Mouse (Mus musculus) MEL (cell line): ENCODE results near the gene Arrb2. TPM values are rescaled to one million over a fixed set of nuclear protein-coding genes. Genes with fewer than 3 reads are reported as not detected.
"Not testable (repeated sequence)": the region's sequence is repeated elsewhere in the genome, so short reads cannot be mapped to it uniquely, and the experiment has no call there.

Experiments used
- DNase-seq: peaks from one replicate; pipeline ENCODE4 v3.0.0; 2011; ENCODE audit warnings: low read depth, low spot score
- H3K27ac ChIP-seq: 2 replicates; pipeline ENCODE4 v1.5.1; 2012; ENCODE audit warnings: low read depth, mild to moderate bottlenecking, control low read depth, low read length, moderate library complexity; ENCODE audit not compliant: control insufficient read depth
- H3K27me3 ChIP-seq, 2 experiments: fragments of 150-350 bp in 1 of 2; sonication (generic) in 1 of 2; 2 replicates each; pipeline ENCODE4 v1.6.1; 2012; ENCODE audit warnings: low read length in 2 of 2, mild to moderate bottlenecking in 2 of 2, improper control_type of control experiment in 1 of 2, moderate library complexity in 1 of 2; ENCODE audit not compliant: insufficient read depth in 2 of 2, control insufficient read depth in 1 of 2
- H3K36me3 ChIP-seq, 2 experiments: 2 replicates each; pipeline ENCODE4 v1.6.1; 2012 to 2014; ENCODE audit warnings: low read length in 2 of 2, improper control_type of control experiment in 1 of 2, inconsistent platforms in 1 of 2, mild to moderate bottlenecking in 1 of 2; ENCODE audit not compliant: insufficient read depth in 2 of 2, control insufficient read depth in 1 of 2
- H3K4me1 ChIP-seq, 2 experiments: fragments of 150-350 bp in 1 of 2; sonication (generic) in 1 of 2; 2 replicates each; pipeline ENCODE4 v1.6.1; 2012; ENCODE audit warnings: low read length in 2 of 2, improper control_type of control experiment in 1 of 2, mild to moderate bottlenecking in 1 of 2; ENCODE audit not compliant: insufficient read depth in 2 of 2, control insufficient read depth in 1 of 2
- H3K4me3 ChIP-seq, 2 experiments: fragments of 150-350 bp in 1 of 2; sonication (generic) in 1 of 2; 2 replicates each; pipeline ENCODE4 v1.5.1; 2012; ENCODE audit warnings: low read depth in 2 of 2, low read length in 2 of 2, mild to moderate bottlenecking in 2 of 2, moderate library complexity in 2 of 2, control low read depth in 1 of 2, improper control_type of control experiment in 1 of 2; ENCODE audit not compliant: control insufficient read depth in 1 of 2, insufficient read depth in 1 of 2
- H3K79me2 ChIP-seq: 2 replicates; pipeline ENCODE4 v1.6.1; 2012; ENCODE audit warnings: mild to moderate bottlenecking, low read length, moderate library complexity; ENCODE audit not compliant: control insufficient read depth, poor library complexity, insufficient read depth
- H3K9ac ChIP-seq: 2 replicates; pipeline ENCODE4 v1.6.1; 2012; ENCODE audit warnings: low read depth, mild to moderate bottlenecking, control low read depth, low read length, moderate library complexity; ENCODE audit not compliant: control insufficient read depth, poor library complexity, severe bottlenecking
- H3K9me3 ChIP-seq: fragments of 150-350 bp; sonication (generic); replicated peaks from 2 replicates; pipeline ENCODE4 v1.6.1; 2012; ENCODE audit warnings: mild to moderate bottlenecking, low read length, improper control_type of control experiment, moderate library complexity; ENCODE audit not compliant: insufficient read depth
- CTCF ChIP-seq, 3 experiments: IDR thresholded peaks in 2 of 3; conservative IDR thresholded peaks in 1 of 3; 2 replicates each; pipeline ENCODE4 v1.5.1; 2011 to 2012; ENCODE audit warnings: low read length in 3 of 3, low read depth in 2 of 3, mild to moderate bottlenecking in 2 of 3, improper control_type of control experiment in 1 of 3, inconsistent platforms in 1 of 3, mixed read lengths in 1 of 3, moderate library complexity in 1 of 3; ENCODE audit not compliant: control insufficient read depth in 1 of 3, insufficient read depth in 1 of 3, poor library complexity in 1 of 3, severe bottlenecking in 1 of 3
- E2F4 ChIP-seq: IDR thresholded peaks from 2 replicates; pipeline ENCODE4 v1.6.1; 2011; ENCODE audit warnings: low read depth, low read length, improper control_type of control experiment, borderline replicate concordance
- EP300 ChIP-seq, 2 experiments: IDR thresholded peaks; 2 replicates each; pipeline ENCODE4 v1.6.1; 2011; ENCODE audit warnings: improper control_type of control experiment in 2 of 2, low read length in 2 of 2, low read depth in 1 of 2, mild to moderate bottlenecking in 1 of 2
- GABPA ChIP-seq: IDR thresholded peaks from 2 replicates; pipeline ENCODE4 v1.6.1; 2012; ENCODE audit warnings: low read depth, mild to moderate bottlenecking, inconsistent platforms, low read length, improper control_type of control experiment, moderate library complexity
- GATA1 ChIP-seq: IDR thresholded peaks from 2 replicates; pipeline ENCODE4 v1.6.1; 2011; ENCODE audit warnings: low read depth, low read length, improper control_type of control experiment
- HCFC1 ChIP-seq: IDR thresholded peaks from 2 replicates; pipeline ENCODE4 v1.6.1; 2012; ENCODE audit warnings: low read depth, mild to moderate bottlenecking, inconsistent platforms, low read length, improper control_type of control experiment, moderate library complexity
- KAT2A ChIP-seq: conservative IDR thresholded peaks from 2 replicates; pipeline ENCODE4 v1.6.1; 2012; ENCODE audit warnings: low read depth, low read length, improper control_type of control experiment, inconsistent platforms
- MAX ChIP-seq: IDR thresholded peaks from 2 replicates; pipeline ENCODE4 v1.6.1; 2011; ENCODE audit warnings: low read length, improper control_type of control experiment
- MXI1 ChIP-seq: IDR thresholded peaks from 2 replicates; pipeline ENCODE4 v1.6.1; 2011; ENCODE audit warnings: mild to moderate bottlenecking, low read depth, low read length, improper control_type of control experiment
- MYC ChIP-seq: IDR thresholded peaks from 2 replicates; pipeline ENCODE4 v1.6.1; 2011; ENCODE audit warnings: low read depth, mild to moderate bottlenecking, low read length, improper control_type of control experiment, moderate library complexity
- POLR2AphosphoS5 ChIP-seq: IDR thresholded peaks from 2 replicates; pipeline ENCODE4 v1.6.1; 2012; ENCODE audit warnings: low read depth, borderline replicate concordance, mild to moderate bottlenecking, inconsistent platforms, low read length, moderate library complexity, mixed read lengths
- RAD21 ChIP-seq: IDR thresholded peaks from 2 replicates; pipeline ENCODE4 v1.6.1; 2011; ENCODE audit warnings: mild to moderate bottlenecking, low read depth, low read length, improper control_type of control experiment
- RCOR1 ChIP-seq: IDR thresholded peaks from 2 replicates; pipeline ENCODE4 v1.6.1; 2012; ENCODE audit warnings: low read depth, mild to moderate bottlenecking, inconsistent platforms, low read length, improper control_type of control experiment
- SIN3A ChIP-seq: IDR thresholded peaks from 2 replicates; pipeline ENCODE4 v1.6.1; 2012; ENCODE audit warnings: low read length, improper control_type of control experiment, inconsistent platforms
- SMC3 ChIP-seq: IDR thresholded peaks from 2 replicates; pipeline ENCODE4 v1.6.1; 2011; ENCODE audit warnings: low read depth, low read length, improper control_type of control experiment
- ZC3H11A ChIP-seq: IDR thresholded peaks from 2 replicates; pipeline ENCODE4 v1.6.1; 2012; ENCODE audit warnings: low read depth, mild to moderate bottlenecking, inconsistent platforms, low read length, improper control_type of control experiment
- ZKSCAN1 ChIP-seq: IDR thresholded peaks from 2 replicates; pipeline ENCODE4 v1.6.1; 2012; ENCODE audit warnings: low read depth, mild to moderate bottlenecking, inconsistent platforms, low read length, improper control_type of control experiment, moderate library complexity
- ZMIZ1 ChIP-seq: IDR thresholded peaks from 2 replicates; pipeline ENCODE4 v1.6.1; 2012; ENCODE audit warnings: low read depth, mild to moderate bottlenecking, inconsistent platforms, low read length, improper control_type of control experiment, moderate library complexity
- polyA plus RNA-seq, 2 experiments: library from polyadenylated mRNA; stranded (reverse) in 1 of 2; unstranded in 1 of 2; fragments of >175 nt in 1 of 2; fragments of >200 nt in 1 of 2; gene quantifications; 2 replicates each; pipeline versions ENCODE4 v1.2.1 to v1.2.4; 2012; ENCODE audit warnings: low replicate concordance in 2 of 2, low read depth in 1 of 2; ENCODE audit not compliant: insufficient read length in 2 of 2, insufficient read depth in 1 of 2, missing spikeins in 1 of 2
- total RNA-seq: library from RNA; depleted of rRNA; stranded (reverse); fragments of 300-350 nt; gene quantifications from 2 replicates; pipeline ENCODE4 v1.2.3, GENCODE M21; 2012

The Arrb2 gene
- total and polyA plus RNA-seq, 3 experiments, result 241 to 272 TPM; not detected in 1

DNA sequence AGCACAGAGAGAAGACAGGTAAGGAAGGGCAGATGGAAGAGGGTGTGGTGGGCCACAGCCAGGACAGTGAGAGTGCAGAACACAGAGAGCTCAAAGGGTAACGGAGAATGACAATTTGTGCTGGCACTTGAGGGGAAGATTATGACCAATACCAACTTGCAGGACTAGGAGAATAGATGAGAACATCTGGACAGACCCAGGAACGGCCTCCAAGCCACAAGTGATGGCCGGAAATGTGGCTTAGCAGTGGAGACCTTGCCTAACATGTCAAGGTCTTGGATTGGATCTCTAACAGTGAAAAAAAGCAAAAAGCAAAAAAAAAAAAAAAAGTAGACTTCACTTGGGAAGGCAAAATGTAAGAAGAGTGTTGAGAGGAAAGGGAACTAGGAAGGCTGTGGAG is 37.3 kb downstream of the Arrb2 start:
- Histone ChIP-seq H3K4me3 (no peak overlapping the region), H3K27me3 (peaks cover 0 to 3% of the 10 kb centered on the region in 2 experiments; a peak in 2 of 4 replicates), H3K79me2 (no peaks in the 10 kb centered on the region), H3K27ac (no peak overlapping the region), H3K9me3 (no peaks in the 10 kb centered on the region), H3K4me1 (peaks cover 0 to 11% of the 10 kb centered on the region in 2 experiments; a peak in 3 of 4 replicates), H3K9ac (no peak overlapping the region), H3K36me3 (peaks cover 0 to 9% of the 10 kb centered on the region in 2 experiments; a peak in 2 of 4 replicates)
- no peak for DNase-seq
- TF ChIP-seq GABPA (no peak), MAX (no peak), KAT2A (no peak), CTCF (IDR thresholded peaks at IDR 0.05 in 2 of 3, conservative IDR thresholded peaks at IDR 0.05 in 1 of 3; ENCODE audit: control insufficient read depth in 1 of 3, insufficient read depth in 1 of 3, low read depth in 2 of 3, low read length in 3 of 3, poor library complexity in 1 of 3, severe bottlenecking in 1 of 3) (no peak), ZC3H11A (no peak), RAD21 (no peak), E2F4 (no peak), MYC (no peak), SMC3 (no peak), HCFC1 (no peak), RCOR1 (no peak), SIN3A (no peak)

DNA sequence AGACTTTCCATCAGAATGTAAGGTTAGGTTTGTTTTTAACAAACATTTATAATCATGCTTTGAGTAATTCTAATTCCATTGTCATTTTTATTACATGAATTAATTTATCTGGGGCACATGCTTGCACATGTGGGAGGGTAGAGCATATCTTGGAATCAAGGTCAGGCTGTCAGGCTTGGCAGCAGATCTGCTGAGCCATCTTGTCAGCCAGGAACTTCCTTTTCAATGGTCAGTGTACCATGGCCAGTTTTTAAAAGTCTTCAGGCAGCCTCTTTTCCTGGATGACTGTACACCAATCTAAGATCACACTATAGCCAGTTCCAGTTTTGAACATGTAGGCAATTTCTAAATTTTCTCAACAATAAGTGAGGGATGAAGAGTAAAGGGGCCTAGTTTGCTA is 40.3 kb downstream of the Arrb2 start:
- peaks cover 5 to 9% of the 10 kb centered on the region in 2 experiments for H3K27me3 ChIP-seq
- H3K79me2 ChIP-seq, result no peaks in the 10 kb centered on the region
- no peak for DNase-seq
- TF ChIP-seq MXI1, result no peak
- TF ChIP-seq GATA1, result no peak
- 0 out of 4 replicates have a peak, but pooled peaks of 1 of the 2 experiments have one; percentile 15 for TF ChIP-seq EP300 (IDR thresholded peaks at IDR 0.05; ENCODE audit: low read depth in 1 of 2, low read length in 2 of 2)
- TF ChIP-seq POLR2AphosphoS5, result no peak
- TF ChIP-seq ZKSCAN1, result no peak
- no peak for TF ChIP-seq ZMIZ1
- H3K9ac ChIP-seq, result no peak overlapping the region
- no peak overlapping the region for H3K4me3 ChIP-seq
- H3K9me3 ChIP-seq, result no peaks in the 10 kb centered on the region
- H3K27ac ChIP-seq, result no peak overlapping the region
- peaks cover 0 to 11% of the 10 kb centered on the region in 2 experiments; a peak in 3 of 4 replicates for H3K4me1 ChIP-seq
- peaks cover 0 to 9% of the 10 kb centered on the region in 2 experiments; a peak in 2 of 4 replicates for H3K36me3 ChIP-seq

DNA sequence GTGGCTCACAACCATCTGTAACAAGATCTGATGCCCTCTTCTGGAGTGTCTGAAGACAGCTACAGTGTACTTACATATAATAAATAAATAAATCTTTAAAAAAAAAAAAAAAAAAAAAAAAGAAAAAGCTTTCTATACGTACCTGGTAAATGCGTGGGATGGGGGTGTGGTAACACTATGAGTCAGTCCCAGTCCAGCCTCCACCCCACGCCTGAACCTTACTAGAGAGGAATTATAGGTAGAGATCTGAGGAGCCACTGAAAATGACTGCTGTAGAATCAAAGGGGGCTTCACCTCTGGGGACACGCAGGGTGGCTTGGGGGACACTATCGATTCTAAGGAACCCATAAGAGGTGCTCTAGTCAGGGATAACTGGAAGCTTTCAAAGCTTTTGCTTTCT is 40.9 kb downstream of the Arrb2 start:
- H3K4me1 ChIP-seq, result peaks cover 0 to 11% of the 10 kb centered on the region in 2 experiments; a peak in 3 of 4 replicates
- H3K4me3 ChIP-seq, H3K9me3 ChIP-seq, DNase-seq, H3K27me3 ChIP-seq, H3K9ac ChIP-seq, H3K27ac ChIP-seq, H3K36me3 ChIP-seq, H3K79me2 ChIP-seq: not testable (repeated sequence)
